Mouse (Mus musculus) lung, postnatal 25 days (tissue): Measurements from ENCODE around the gene Pmepa1.

ENCODE experiments used
- DNase-seq: peaks from one replicate; pipeline ENCODE4 v3.0.0; 2022; ENCODE audit warnings: low spot score

Gene Pmepa1

GRCm38 (mm10) chr2:173275343-173276201 is 761 bp downstream of the Pmepa1 start:
- DNase-seq, result no peak

- DNase-seq, result no peak
Observed at GRCm38 (mm10) chr2:173274428-173275342, 1.6 kb downstream of the Pmepa1 start.

- no peak for DNase-seq
Observed at GRCm38 (mm10) chr2:173273885-173274284, 2.4 kb downstream of the Pmepa1 start.

- no peak for DNase-seq
Observed at GRCm38 (mm10) chr2:173272354-173272900, 3.9 kb downstream of the Pmepa1 start.

GRCm38 (mm10) chr2:173271541-173271940 is 4.8 kb downstream of the Pmepa1 start:
- DNase-seq, result no peak

GRCm38 (mm10) chr2:173270601-173271248 is 5.6 kb downstream of the Pmepa1 start:
- no peak for DNase-seq

- no peak for DNase-seq
Observed at GRCm38 (mm10) chr2:173270196-173270595, 6.1 kb downstream of the Pmepa1 start.

- no peak for DNase-seq
Observed at GRCm38 (mm10) chr2:173267562-173267961, 8.8 kb downstream of the Pmepa1 start.

- DNase-seq, result no peak
Observed at GRCm38 (mm10) chr2:173266349-173267112, 9.8 kb downstream of the Pmepa1 start.

- DNase-seq, result no peak
Observed at GRCm38 (mm10) chr2:173265468-173266265, 10.7 kb downstream of the Pmepa1 start.

- DNase-seq, result no peak
Observed at GRCm38 (mm10) chr2:173264467-173265128, 11.7 kb downstream of the Pmepa1 start.

GRCm38 (mm10) chr2:173263636-173264330 is 12.6 kb downstream of the Pmepa1 start:
- DNase-seq, result no peak

GRCm38 (mm10) chr2:173261497-173261896 is 14.8 kb downstream of the Pmepa1 start:
- no peak for DNase-seq

- DNase-seq, result no peak
Observed at GRCm38 (mm10) chr2:173258459-173259091, 17.8 kb downstream of the Pmepa1 start.

GRCm38 (mm10) chr2:173257610-173258009 is 18.7 kb downstream of the Pmepa1 start:
- peak; percentile 83 for DNase-seq

- DNase-seq, result no peak
Observed at GRCm38 (mm10) chr2:173256552-173256949, 19.8 kb downstream of the Pmepa1 start.

- no peak for DNase-seq
Observed at GRCm38 (mm10) chr2:173255810-173256551, 20.4 kb downstream of the Pmepa1 start.
